Mouse (Mus musculus): ENCODE data around the gene Atg3. TPM values are rescaled to one million over a fixed set of nuclear protein-coding genes. Genes with fewer than 3 reads are reported as not detected.

Gene Atg3
- 10 to 100 TPM; 44.5 to 45.4 TPM for total RNA-seq (2021)
- long read RNA-seq, experiment 1, transcript Atg3-201 (12 exons, 2,057 nt), result major isoform, 90 of 99 reads
- long read RNA-seq, experiment 1, partial matches to known transcripts, result 4 of 99 reads
- long read RNA-seq, experiment 1, other reads (novel, unspliced or antisense), result 5 of 99 reads
- long read RNA-seq, experiment 2, transcript Atg3-201 (12 exons, 2,057 nt), result major isoform, 72 of 88 reads
- long read RNA-seq, experiment 2, partial matches to known transcripts, result 12 of 88 reads
- long read RNA-seq, experiment 2, other reads (novel, unspliced or antisense), result 4 of 88 reads

- DNase-seq (ENCODE audit: low spot score in 2 of 2), result peak; percentile 92 to 95
These were observed at the start of gene Atg3, which contains the start of gene Slc35a5 for GRCm38 (mm10) chr16:45158522-45159388. Gene Atg3, plus strand, starts transcription at chr16:45158785. Gene Slc35a5, minus strand, starts transcription at chr16:45158706.

- peak; percentile 27 to 44 for DNase-seq (ENCODE audit: low spot score in 2 of 2)
These were observed 48.1 kb upstream of the Atg3 start for GRCm38 (mm10) chr16:45110498-45110897.

GRCm38 (mm10) chr16:45117200-45117599, 41.4 kb upstream of the Atg3 start:
- DNase-seq (ENCODE audit: low spot score in 2 of 2), result no peak

- DNase-seq (ENCODE audit: low spot score in 2 of 2), result no peak
These were observed 39.8 kb upstream of the Atg3 start for GRCm38 (mm10) chr16:45118760-45119159.

GRCm38 (mm10) chr16:45120844-45121425, 37.6 kb upstream of the Atg3 start:
- peak in 1 of 2 experiments; percentile 23 for DNase-seq (ENCODE audit: low spot score in 2 of 2)

- DNase-seq (ENCODE audit: low spot score in 2 of 2), result peak; percentile 11 to 30
These were observed 36.0 kb upstream of the Atg3 start for GRCm38 (mm10) chr16:45122571-45122970.

- no peak for DNase-seq (ENCODE audit: low spot score in 2 of 2)
These were observed 34.1 kb upstream of the Atg3 start for GRCm38 (mm10) chr16:45124230-45125203.

GRCm38 (mm10) chr16:45127936-45128710, 30.5 kb upstream of the Atg3 start:
- peak; percentile 43 to 63 for DNase-seq (ENCODE audit: low spot score in 2 of 2)

GRCm38 (mm10) chr16:45141711-45142110, 16.9 kb upstream of the Atg3 start:
- no peak for DNase-seq (ENCODE audit: low spot score in 2 of 2)

- DNase-seq (ENCODE audit: low spot score in 2 of 2), result no peak
These were observed 16.0 kb upstream of the Atg3 start for GRCm38 (mm10) chr16:45142565-45142964.

- DNase-seq (ENCODE audit: low spot score in 2 of 2), result no peak
These were observed 13.5 kb upstream of the Atg3 start for GRCm38 (mm10) chr16:45145119-45145518.

- DNase-seq (ENCODE audit: low spot score in 2 of 2), result no peak
These were observed 10.0 kb upstream of the Atg3 start for GRCm38 (mm10) chr16:45148488-45149082.

GRCm38 (mm10) chr16:45154741-45155250, 3.8 kb upstream of the Atg3 start:
- DNase-seq (ENCODE audit: low spot score in 2 of 2), result no peak

- peak; percentile 53 to 64 for DNase-seq (ENCODE audit: low spot score in 2 of 2)
These were observed 456 bp upstream of the Atg3 start for GRCm38 (mm10) chr16:45158136-45158521.

GRCm38 (mm10) chr16:45159389-45159716, 768 bp downstream of the Atg3 start:
- DNase-seq (ENCODE audit: low spot score in 2 of 2), result no peak

GRCm38 (mm10) chr16:45178552-45178951, 20.0 kb downstream of the Atg3 start:
- DNase-seq (ENCODE audit: low spot score in 2 of 2), result no peak

GRCm38 (mm10) chr16:45181824-45182223, 23.2 kb downstream of the Atg3 start:
- no peak for DNase-seq (ENCODE audit: low spot score in 2 of 2)

GRCm38 (mm10) chr16:45192613-45193012, 34.0 kb downstream of the Atg3 start:
- DNase-seq (ENCODE audit: low spot score in 2 of 2), result peak; percentile 77 to 84

- DNase-seq (ENCODE audit: low spot score in 2 of 2), result peak; percentile 49 to 75
These were observed 38.2 kb downstream of the Atg3 start for GRCm38 (mm10) chr16:45196816-45197215.

Data from left cerebral cortex, adult 18-20 months (tissue).